Mouse (Mus musculus): Measurements from ENCODE around the gene Krt7. TPM values are rescaled to one million over a fixed set of nuclear protein-coding genes. Genes with fewer than 3 reads are reported as not detected.
A peak's percentile ranks its signal among the peaks of the same experiment; 100 is the strongest.

Krt7 gene
- total and polyA plus RNA-seq, 3 experiments = 2.5 to 3.3 (median 3.1) TPM

GRCm38 (mm10) chr15:101412188-101412587 lies 1.3 kb downstream of the Krt7 start:
- no peaks in the 10 kb centered on the region for H3K4me1 ChIP-seq (ENCODE audit: control insufficient read depth, insufficient read depth, low read length)
- TF ChIP-seq POLR2A (IDR thresholded peaks at IDR 0.05; ENCODE audit: insufficient read depth, low read depth, low read length) (no peak), EP300 (IDR thresholded peaks at IDR 0.05; ENCODE audit: insufficient read depth, low read depth, low read length) (no peak), CTCF (IDR thresholded peaks at IDR 0.05) (no peak)
- H3K27me3 ChIP-seq (ENCODE audit: control insufficient read depth, insufficient read depth, low read length) = peaks cover 3% of the 10 kb centered on the region; the same call in 1 of the 2 replicates
- no peaks in the 10 kb centered on the region for H3K36me3 ChIP-seq (ENCODE audit: control insufficient read depth, insufficient read depth, low read length)
- H3K9ac ChIP-seq (ENCODE audit: low read depth, low read length) = no peak overlapping the region
- H3K27ac ChIP-seq = no peak overlapping the region
- intact Hi-C loops (cut with DNase I) = no loop called here
- DNase-seq = peak in 1 of 2 experiments; percentile 22
- no peaks in the 10 kb centered on the region for H3K79me2 ChIP-seq (replicated peaks; ENCODE audit: control insufficient read depth, insufficient read depth, low read length)
- H3K4me3 ChIP-seq = no peak overlapping the region
- 43% methylated on average over 31 of the region's 31 CpGs for WGBS

DNA sequence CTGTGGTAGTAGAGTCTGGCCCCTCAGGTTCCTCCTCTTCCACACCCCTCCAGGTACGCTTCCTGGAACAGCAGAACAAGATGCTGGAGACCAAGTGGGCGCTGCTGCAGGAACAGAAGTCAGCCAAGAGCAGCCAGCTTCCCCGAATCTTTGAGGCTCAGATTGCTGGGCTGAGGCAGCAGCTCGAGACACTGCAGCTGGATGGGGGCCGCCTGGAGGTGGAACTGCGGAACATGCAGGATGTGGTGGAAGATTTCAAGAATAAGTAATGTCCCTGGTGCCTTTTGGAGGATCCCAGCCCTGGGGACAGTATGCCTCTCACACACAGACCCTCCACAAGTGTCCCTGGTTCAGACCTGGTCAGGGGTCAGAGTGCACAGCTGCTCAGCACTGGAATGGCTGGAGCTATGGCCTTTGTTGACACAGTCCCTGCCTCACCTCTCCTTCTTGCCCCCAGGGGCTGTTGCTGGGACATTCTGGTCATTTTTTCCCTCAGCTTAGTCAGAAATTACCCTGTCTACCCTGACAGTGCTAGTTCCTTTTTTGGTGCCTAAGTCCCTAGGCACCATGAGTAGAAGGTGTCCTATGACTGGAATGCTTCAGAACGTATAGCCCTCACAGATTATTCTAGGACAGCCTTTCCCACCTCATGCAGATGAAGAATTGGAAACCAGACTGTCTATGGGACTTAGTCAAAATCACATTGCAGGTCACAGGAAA lies 3.2 kb downstream of the Krt7 start:
- H3K27ac ChIP-seq = no peak overlapping the region
- H3K4me3 ChIP-seq = no peak overlapping the region
- H3K79me2 ChIP-seq (replicated peaks; ENCODE audit: control insufficient read depth, insufficient read depth, low read length) = no peaks in the 10 kb centered on the region
- no peak for TF ChIP-seq EP300 (IDR thresholded peaks at IDR 0.05; ENCODE audit: insufficient read depth, low read depth, low read length)
- TF ChIP-seq CTCF (IDR thresholded peaks at IDR 0.05) = no peak
- no peak for TF ChIP-seq POLR2A (IDR thresholded peaks at IDR 0.05; ENCODE audit: insufficient read depth, low read depth, low read length)
- no peak for DNase-seq
- 56% methylated on average over 7 of the region's 7 CpGs for WGBS
- intact Hi-C loops (cut with DNase I) = no loop called here
- H3K36me3 ChIP-seq (ENCODE audit: control insufficient read depth, insufficient read depth, low read length) = no peaks in the 10 kb centered on the region
- no peaks in the 10 kb centered on the region for H3K4me1 ChIP-seq (ENCODE audit: control insufficient read depth, insufficient read depth, low read length)
- no peak overlapping the region for H3K9ac ChIP-seq (ENCODE audit: low read depth, low read length)
- peaks cover 3% of the 10 kb centered on the region; the same call in 1 of the 2 replicates for H3K27me3 ChIP-seq (ENCODE audit: control insufficient read depth, insufficient read depth, low read length)

GRCm38 (mm10) chr15:101414807-101415565 lies 4.1 kb downstream of the Krt7 start:
- Histone ChIP-seq H3K27ac (no peak overlapping the region), H3K36me3 (ENCODE audit: control insufficient read depth, insufficient read depth, low read length) (no peaks in the 10 kb centered on the region), H3K79me2 (replicated peaks; ENCODE audit: control insufficient read depth, insufficient read depth, low read length) (no peaks in the 10 kb centered on the region), H3K4me1 (ENCODE audit: control insufficient read depth, insufficient read depth, low read length) (no peaks in the 10 kb centered on the region), H3K4me3 (no peak overlapping the region), H3K9ac (ENCODE audit: low read depth, low read length) (no peak overlapping the region), H3K27me3 (ENCODE audit: control insufficient read depth, insufficient read depth, low read length) (peaks cover 3% of the 10 kb centered on the region; the same call in 1 of the 2 replicates)
- no peak for TF ChIP-seq EP300 (IDR thresholded peaks at IDR 0.05; ENCODE audit: insufficient read depth, low read depth, low read length)
- TF ChIP-seq CTCF (IDR thresholded peaks at IDR 0.05) = no peak
- TF ChIP-seq POLR2A (IDR thresholded peaks at IDR 0.05; ENCODE audit: insufficient read depth, low read depth, low read length) = no peak
- 68% methylated on average over 11 of the region's 11 CpGs for WGBS
- intact Hi-C loops (cut with DNase I) = no loop called here
- DNase-seq = no peak

DNA sequence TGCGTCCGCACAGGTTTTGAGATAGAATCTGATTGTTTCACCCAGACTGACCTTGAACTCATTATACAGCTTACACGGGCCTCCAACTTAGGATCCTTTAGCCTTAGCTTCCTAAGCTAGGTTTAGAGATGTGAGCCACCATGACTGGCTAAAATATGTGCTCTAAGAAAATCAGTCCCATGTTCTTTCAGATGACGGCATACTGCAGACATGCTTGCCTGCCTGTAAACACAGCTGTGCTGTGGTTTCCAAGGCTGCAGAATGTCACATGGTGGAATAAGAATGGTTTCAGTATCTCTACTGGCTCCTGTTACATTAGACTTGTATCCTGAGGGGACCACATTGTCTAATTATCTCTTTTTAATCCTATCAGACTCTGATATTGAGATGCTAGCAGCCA lies 8.1 kb downstream of the Krt7 start:
- DNase-seq = no peak
- Histone ChIP-seq H3K4me3 (no peak overlapping the region), H3K27ac (no peak overlapping the region), H3K27me3 (ENCODE audit: control insufficient read depth, insufficient read depth, low read length) (no peaks in the 10 kb centered on the region), H3K9ac (ENCODE audit: low read depth, low read length) (no peak overlapping the region), H3K4me1 (ENCODE audit: control insufficient read depth, insufficient read depth, low read length) (no peaks in the 10 kb centered on the region), H3K79me2 (replicated peaks; ENCODE audit: control insufficient read depth, insufficient read depth, low read length) (no peaks in the 10 kb centered on the region), H3K36me3 (ENCODE audit: control insufficient read depth, insufficient read depth, low read length) (no peaks in the 10 kb centered on the region)
- 72% methylated on average over 4 of the region's 4 CpGs for WGBS
- TF ChIP-seq CTCF (IDR thresholded peaks at IDR 0.05) (no peak), EP300 (IDR thresholded peaks at IDR 0.05; ENCODE audit: insufficient read depth, low read depth, low read length) (no peak), POLR2A (IDR thresholded peaks at IDR 0.05; ENCODE audit: insufficient read depth, low read depth, low read length) (no peak)
- intact Hi-C loops (cut with DNase I) = no loop called here

- Histone ChIP-seq H3K27me3 (ENCODE audit: control insufficient read depth, insufficient read depth, low read length) (no peaks in the 10 kb centered on the region), H3K4me3 (no peak overlapping the region), H3K79me2 (replicated peaks; ENCODE audit: control insufficient read depth, insufficient read depth, low read length) (no peaks in the 10 kb centered on the region), H3K36me3 (ENCODE audit: control insufficient read depth, insufficient read depth, low read length) (no peaks in the 10 kb centered on the region), H3K4me1 (ENCODE audit: control insufficient read depth, insufficient read depth, low read length) (no peaks in the 10 kb centered on the region), H3K9ac (ENCODE audit: low read depth, low read length) (no peak overlapping the region), H3K27ac (no peak overlapping the region)
- no peak for DNase-seq
- WGBS = 40% methylated on average over 5 of the region's 6 CpGs
- intact Hi-C loops (cut with DNase I) = no loop called here
- TF ChIP-seq CTCF (IDR thresholded peaks at IDR 0.05) (peak; percentile 39), EP300 (IDR thresholded peaks at IDR 0.05; ENCODE audit: insufficient read depth, low read depth, low read length) (no peak), POLR2A (IDR thresholded peaks at IDR 0.05; ENCODE audit: insufficient read depth, low read depth, low read length) (no peak)
These were observed 10.1 kb downstream of the Krt7 start for GRCm38 (mm10) chr15:101420903-101421302.

DNA sequence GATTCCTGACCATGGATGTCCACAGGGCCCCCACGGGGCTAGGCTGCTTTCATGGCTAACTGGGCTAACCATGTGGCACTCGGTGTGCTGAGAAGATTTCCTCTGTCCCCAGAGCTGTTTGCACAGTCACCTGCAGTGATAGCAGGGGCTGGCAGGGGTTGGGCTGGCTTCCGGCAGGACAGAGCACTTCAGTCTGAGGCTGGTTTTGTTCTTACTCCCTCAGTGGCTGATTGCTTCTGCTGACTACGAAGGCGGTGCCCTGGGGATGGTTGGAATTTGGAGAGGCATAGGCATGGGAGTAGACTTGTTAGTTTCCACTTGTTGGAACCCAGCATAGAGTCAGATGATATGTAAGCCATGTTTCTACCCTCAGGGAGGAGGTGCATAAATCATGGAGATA lies 14.1 kb downstream of the Krt7 start:
- Histone ChIP-seq H3K4me1 (ENCODE audit: control insufficient read depth, insufficient read depth, low read length) (no peaks in the 10 kb centered on the region), H3K27me3 (ENCODE audit: control insufficient read depth, insufficient read depth, low read length) (no peaks in the 10 kb centered on the region), H3K9ac (ENCODE audit: low read depth, low read length) (no peak overlapping the region), H3K79me2 (replicated peaks; ENCODE audit: control insufficient read depth, insufficient read depth, low read length) (no peaks in the 10 kb centered on the region), H3K36me3 (ENCODE audit: control insufficient read depth, insufficient read depth, low read length) (no peaks in the 10 kb centered on the region), H3K4me3 (no peak overlapping the region), H3K27ac (no peak overlapping the region)
- no peak for DNase-seq
- intact Hi-C loops (cut with DNase I) = no loop called here
- TF ChIP-seq EP300 (IDR thresholded peaks at IDR 0.05; ENCODE audit: insufficient read depth, low read depth, low read length) (no peak), CTCF (IDR thresholded peaks at IDR 0.05) (no peak), POLR2A (IDR thresholded peaks at IDR 0.05; ENCODE audit: insufficient read depth, low read depth, low read length) (no peak)
- 26% methylated on average over 5 of the region's 5 CpGs for WGBS
